Mouse (Mus musculus) neural tube, embryonic 12.5 days (tissue): ENCODE measurements at regions not wholly inside any gene's neighbourhood (a gene's known extent, or its start where the extent isn't known, plus 50 kb on each side); places are given as distances from the start of the nearest gene placed in this dataset.

Experiments
- ATAC-seq: fragments of 200-750 bp; cut with Nextera tagmentation; 2 replicates; pipeline ENCODE4 v1.8.0; 2017; ENCODE audit warnings: low read depth, mild to moderate bottlenecking, moderate TSS enrichment, moderate library complexity; ENCODE audit not compliant: low FRiP score
- H3K27ac ChIP-seq: fragments of 300-500 bp; sonication (generic); 2 replicates; pipeline ENCODE4 v1.5.1; 2016
- H3K27me3 ChIP-seq: fragments of 300-500 bp; sonication (generic); replicated peaks from 2 replicates; pipeline ENCODE4 v1.6.1; 2016; ENCODE audit warnings: mild to moderate bottlenecking
- H3K36me3 ChIP-seq: fragments of 300-500 bp; sonication (generic); 2 replicates; pipeline ENCODE4 v1.6.1; 2016; ENCODE audit warnings: mild to moderate bottlenecking
- H3K4me1 ChIP-seq: fragments of 300-500 bp; sonication (generic); 2 replicates; pipeline ENCODE4 v1.6.1; 2016
- H3K4me2 ChIP-seq: fragments of 300-500 bp; sonication (generic); replicated peaks from 2 replicates; pipeline ENCODE4 v1.6.1; 2016; ENCODE audit warnings: mild to moderate bottlenecking
- H3K4me3 ChIP-seq: fragments of 300-500 bp; sonication (generic); 2 replicates; pipeline ENCODE4 v1.5.1; 2016
- H3K9ac ChIP-seq: fragments of 300-500 bp; sonication (generic); 2 replicates; pipeline ENCODE4 v1.6.1; 2016; ENCODE audit warnings: mild to moderate bottlenecking
- H3K9me3 ChIP-seq: fragments of 300-500 bp; sonication (generic); 2 replicates; pipeline ENCODE4 v1.6.1; 2016; ENCODE audit warnings: mild to moderate bottlenecking
- WGBS: fragments of 180-500 bp; shearing (Covaris S2); methylation state at CpG from one replicate; pipeline ENCODE4 v1.1.7; 2016; 5-methylcytosine and 5-hydroxymethylcytosine counted together

GRCm38 (mm10) chr1:63365126-63365525 is 80.6 kb upstream of the Adam23 start:
- Histone ChIP-seq H3K36me3 (no peaks in the 10 kb centered on the region), H3K27me3 (no peaks in the 10 kb centered on the region), H3K4me3 (no peak overlapping the region), H3K4me2 (no peak overlapping the region), H3K9ac (no peak overlapping the region), H3K4me1 (peaks cover 9% of the 10 kb centered on the region), H3K9me3 (no peaks in the 10 kb centered on the region), H3K27ac (no peak overlapping the region)
- 98% methylated on average over 20 of the region's 20 CpGs for WGBS
- ATAC-seq, result no peak

- no peak overlapping the region for H3K4me3 ChIP-seq
- H3K9me3 ChIP-seq, result no peaks in the 10 kb centered on the region
- ATAC-seq, result peak; percentile 93
- no peak overlapping the region for H3K9ac ChIP-seq
- H3K27ac ChIP-seq, result no peak overlapping the region; the same call in 1 of the 2 replicates
- H3K36me3 ChIP-seq, result no peaks in the 10 kb centered on the region
- peak overlapping the region; percentile 34; the same call in 1 of the 2 replicates for H3K4me2 ChIP-seq
- no peaks in the 10 kb centered on the region for H3K27me3 ChIP-seq
- H3K4me1 ChIP-seq, result peaks cover 9% of the 10 kb centered on the region
- 8% methylated on average over 5 of the region's 5 CpGs for WGBS
These were observed 77.9 kb upstream of the Adam23 start for GRCm38 (mm10) chr1:63367697-63368376.

- H3K9me3 ChIP-seq, result no peaks in the 10 kb centered on the region
- no peak overlapping the region for H3K4me2 ChIP-seq
- H3K36me3 ChIP-seq, result no peaks in the 10 kb centered on the region
- no peaks in the 10 kb centered on the region for H3K27me3 ChIP-seq
- no peak overlapping the region for H3K27ac ChIP-seq
- H3K9ac ChIP-seq, result no peak overlapping the region
- peaks cover 9% of the 10 kb centered on the region for H3K4me1 ChIP-seq
- WGBS, result 56% methylated on average over 3 of the region's 3 CpGs
- H3K4me3 ChIP-seq, result no peak overlapping the region
- no peak for ATAC-seq
These were observed 76.8 kb upstream of the Adam23 start for GRCm38 (mm10) chr1:63368921-63369320.

- Histone ChIP-seq H3K27me3 (no peaks in the 10 kb centered on the region), H3K4me2 (no peak overlapping the region), H3K4me3 (no peak overlapping the region), H3K9ac (no peak overlapping the region), H3K4me1 (peaks cover 9% of the 10 kb centered on the region), H3K36me3 (no peaks in the 10 kb centered on the region), H3K9me3 (no peaks in the 10 kb centered on the region), H3K27ac (no peak overlapping the region)
- no peak for ATAC-seq
These were observed 76.1 kb upstream of the Adam23 start for GRCm38 (mm10) chr1:63369561-63369960.

GRCm38 (mm10) chr1:63383110-63383509 is 62.6 kb upstream of the Adam23 start:
- Histone ChIP-seq H3K9ac (no peak overlapping the region), H3K27ac (no peak overlapping the region), H3K27me3 (no peaks in the 10 kb centered on the region), H3K4me3 (no peak overlapping the region), H3K36me3 (no peaks in the 10 kb centered on the region), H3K4me2 (no peak overlapping the region), H3K9me3 (no peaks in the 10 kb centered on the region), H3K4me1 (no peaks in the 10 kb centered on the region)
- 78% methylated on average over 3 of the region's 3 CpGs for WGBS
- ATAC-seq, result no peak

- Histone ChIP-seq H3K4me1 (no peaks in the 10 kb centered on the region), H3K27ac (no peak overlapping the region), H3K4me2 (no peak overlapping the region), H3K36me3 (no peaks in the 10 kb centered on the region), H3K9me3 (no peaks in the 10 kb centered on the region), H3K9ac (no peak overlapping the region), H3K27me3 (no peaks in the 10 kb centered on the region), H3K4me3 (no peak overlapping the region)
- 59% methylated on average over 2 of the region's 2 CpGs for WGBS
- ATAC-seq, result no peak
These were observed 60.6 kb upstream of the Adam23 start for GRCm38 (mm10) chr1:63385116-63385515.

- H3K27me3 ChIP-seq, result no peaks in the 10 kb centered on the region
- no peak for ATAC-seq
- no peak overlapping the region for H3K9ac ChIP-seq
- no peaks in the 10 kb centered on the region for H3K4me1 ChIP-seq
- H3K27ac ChIP-seq, result no peak overlapping the region
- no peaks in the 10 kb centered on the region for H3K9me3 ChIP-seq
- 88% methylated on average over 3 of the region's 3 CpGs for WGBS
- no peak overlapping the region for H3K4me3 ChIP-seq
- no peak overlapping the region for H3K4me2 ChIP-seq
- no peaks in the 10 kb centered on the region for H3K36me3 ChIP-seq
These were observed 50.3 kb upstream of the Adam23 start for GRCm38 (mm10) chr1:63395427-63395826.
